Mouse (Mus musculus): ENCODE data around the gene Gpc6. TPM values are rescaled to one million over a fixed set of nuclear protein-coding genes. Genes with fewer than 3 reads are reported as not detected.

Gene Gpc6
- total and polyA plus RNA-seq, 3 experiments, result not detected

GRCm38 (mm10) chr14:117106900-117107299 is 181.8 kb downstream of the Gpc6 start:
- Histone ChIP-seq H3K27me3 (ENCODE audit: control insufficient read depth in 1 of 2, insufficient read depth in 2 of 2, low read length in 2 of 2) (no peaks in the 10 kb centered on the region), H3K27ac (ENCODE audit: control insufficient read depth, low read depth, low read length) (no peak overlapping the region), H3K9me3 (replicated peaks; ENCODE audit: insufficient read depth, low read length) (no peaks in the 10 kb centered on the region), H3K79me2 (ENCODE audit: control insufficient read depth, insufficient read depth, low read length, poor library complexity) (no peaks in the 10 kb centered on the region), H3K4me1 (ENCODE audit: control insufficient read depth in 1 of 2, insufficient read depth in 2 of 2, low read length in 2 of 2) (no peaks in the 10 kb centered on the region), H3K36me3 (ENCODE audit: control insufficient read depth in 1 of 2, insufficient read depth in 2 of 2, low read length in 2 of 2) (no peaks in the 10 kb centered on the region), H3K4me3 (ENCODE audit: control insufficient read depth in 1 of 2, insufficient read depth in 1 of 2, low read depth in 2 of 2, low read length in 2 of 2) (no peak overlapping the region), H3K9ac (ENCODE audit: control insufficient read depth, low read depth, low read length, poor library complexity, severe bottlenecking) (no peak overlapping the region)
- DNase-seq (ENCODE audit: low read depth, low spot score), result no peak
- TF ChIP-seq UBTF (IDR thresholded peaks at IDR 0.05; ENCODE audit: borderline replicate concordance, insufficient read depth, low read depth, low read length) (no peak), POLR2AphosphoS2 (IDR thresholded peaks at IDR 0.05; ENCODE audit: low read length) (no peak), MAZ (IDR thresholded peaks at IDR 0.05; ENCODE audit: low read depth, low read length) (no peak), ZMIZ1 (IDR thresholded peaks at IDR 0.05; ENCODE audit: low read depth, low read length) (no peak), MAFK (IDR thresholded peaks at IDR 0.05; ENCODE audit: borderline replicate concordance, low read depth, low read length) (no peak), ZNF384 (IDR thresholded peaks at IDR 0.05; ENCODE audit: low read depth, low read length) (no peak), MYC (IDR thresholded peaks at IDR 0.05; ENCODE audit: low read depth, low read length) (no peak), USF1 (IDR thresholded peaks at IDR 0.05; ENCODE audit: low read depth, low read length) (no peak), TCF12 (IDR thresholded peaks at IDR 0.05; ENCODE audit: low read depth, low read length) (no peak), JUND (IDR thresholded peaks at IDR 0.05; ENCODE audit: low read depth, low read length) (no peak), CHD1 (IDR thresholded peaks at IDR 0.05; ENCODE audit: low read depth, low read length) (no peak), KAT2A (conservative IDR thresholded peaks at IDR 0.05; ENCODE audit: low read depth, low read length) (no peak), MXI1 (IDR thresholded peaks at IDR 0.05; ENCODE audit: low read depth, low read length) (no peak), EP300 (IDR thresholded peaks at IDR 0.05; ENCODE audit: low read depth in 1 of 2, low read length in 2 of 2) (no peak), RAD21 (IDR thresholded peaks at IDR 0.05; ENCODE audit: low read depth, low read length) (no peak), BHLHE40 (IDR thresholded peaks at IDR 0.05; ENCODE audit: borderline replicate concordance, low read depth, low read length) (no peak), MAX (IDR thresholded peaks at IDR 0.05; ENCODE audit: low read length) (no peak)

- Histone ChIP-seq H3K9ac (ENCODE audit: control insufficient read depth, low read depth, low read length, poor library complexity, severe bottlenecking) (no peak overlapping the region), H3K36me3 (ENCODE audit: control insufficient read depth in 1 of 2, insufficient read depth in 2 of 2, low read length in 2 of 2) (no peaks in the 10 kb centered on the region), H3K79me2 (ENCODE audit: control insufficient read depth, insufficient read depth, low read length, poor library complexity) (no peaks in the 10 kb centered on the region), H3K4me1 (ENCODE audit: control insufficient read depth in 1 of 2, insufficient read depth in 2 of 2, low read length in 2 of 2) (no peaks in the 10 kb centered on the region), H3K9me3 (replicated peaks; ENCODE audit: insufficient read depth, low read length) (no peaks in the 10 kb centered on the region), H3K27ac (ENCODE audit: control insufficient read depth, low read depth, low read length) (no peak overlapping the region), H3K4me3 (ENCODE audit: control insufficient read depth in 1 of 2, insufficient read depth in 1 of 2, low read depth in 2 of 2, low read length in 2 of 2) (no peak overlapping the region), H3K27me3 (ENCODE audit: control insufficient read depth in 1 of 2, insufficient read depth in 2 of 2, low read length in 2 of 2) (no peaks in the 10 kb centered on the region)
- no peak for DNase-seq (ENCODE audit: low read depth, low spot score)
- no peak for TF ChIP-seq RCOR1 (IDR thresholded peaks at IDR 0.05; ENCODE audit: low read depth, low read length)
- TF ChIP-seq MAX (IDR thresholded peaks at IDR 0.05; ENCODE audit: low read length), result no peak
- TF ChIP-seq MAZ (IDR thresholded peaks at IDR 0.05; ENCODE audit: low read depth, low read length), result no peak
- no peak for TF ChIP-seq ZNF384 (IDR thresholded peaks at IDR 0.05; ENCODE audit: low read depth, low read length)
- no peak for TF ChIP-seq MAFK (IDR thresholded peaks at IDR 0.05; ENCODE audit: borderline replicate concordance, low read depth, low read length)
- no peak for TF ChIP-seq SMC3 (IDR thresholded peaks at IDR 0.05; ENCODE audit: low read depth, low read length)
- TF ChIP-seq BHLHE40 (IDR thresholded peaks at IDR 0.05; ENCODE audit: borderline replicate concordance, low read depth, low read length), result no peak
- no peak for TF ChIP-seq ETS1 (IDR thresholded peaks at IDR 0.05; ENCODE audit: low read depth, low read length)
- TF ChIP-seq POLR2AphosphoS2 (IDR thresholded peaks at IDR 0.05; ENCODE audit: low read length), result no peak
- TF ChIP-seq TCF12 (IDR thresholded peaks at IDR 0.05; ENCODE audit: low read depth, low read length), result no peak
- no peak for TF ChIP-seq MEF2A (IDR thresholded peaks at IDR 0.05; ENCODE audit: extremely low read depth, insufficient replicate concordance, low read depth, low read length, poor library complexity, severe bottlenecking)
- no peak for TF ChIP-seq USF1 (IDR thresholded peaks at IDR 0.05; ENCODE audit: low read depth, low read length)
- TF ChIP-seq NRF1 (IDR thresholded peaks at IDR 0.05; ENCODE audit: insufficient read depth, low read depth, low read length, poor library complexity, severe bottlenecking), result no peak
- TF ChIP-seq KAT2A (conservative IDR thresholded peaks at IDR 0.05; ENCODE audit: low read depth, low read length), result no peak
- no peak for TF ChIP-seq GABPA (IDR thresholded peaks at IDR 0.05; ENCODE audit: low read depth, low read length)
- TF ChIP-seq GATA1 (IDR thresholded peaks at IDR 0.05; ENCODE audit: low read depth, low read length), result no peak
Measured at GRCm38 (mm10) chr14:117113153-117113552, 188.0 kb downstream of the Gpc6 start.
